Mouse (Mus musculus) heart, postnatal 0 days (tissue): ENCODE measurements around the gene Gm4305.
"Not testable (repeated sequence)": the region's sequence is repeated elsewhere in the genome, so short reads cannot be mapped to it uniquely, and the experiment has no call there.

Experiments used
- CTCF ChIP-seq: IDR thresholded peaks from 2 replicates; pipeline ENCODE4 v1.5.1; 2016; ENCODE audit warnings: antibody characterized with exemption, control low read depth, low read depth
- EP300 ChIP-seq: IDR thresholded peaks from 2 replicates; pipeline ENCODE4 v1.6.1; 2016; ENCODE audit warnings: antibody characterized with exemption, low read depth

- TF ChIP-seq CTCF, EP300: not testable (repeated sequence)
Measured at GRCm38 (mm10) chr10:100382460-100382859, 31.6 kb downstream of the Gm4305 start, which contains the start of gene Gm4312.
